Mouse (Mus musculus) brain, embryonic 14.5 days (tissue): ENCODE data around the gene 1700013F07Rik.

ENCODE experiments used
- CTCF ChIP-seq: fragments of 200-500 bp; IDR thresholded peaks from 2 replicates; pipeline ENCODE4 v1.5.1; 2012; ENCODE audit warnings: inconsistent platforms, mild to moderate bottlenecking, moderate library complexity, borderline replicate concordance; ENCODE audit not compliant: insufficient read depth, insufficient read length; ENCODE audit errors: extremely low read depth
- POLR2A ChIP-seq: fragments of 200-500 bp; IDR thresholded peaks from 2 replicates; pipeline ENCODE4 v1.6.1; 2012; ENCODE audit warnings: mild to moderate bottlenecking, inconsistent platforms, borderline replicate concordance; ENCODE audit not compliant: poor library complexity, insufficient read depth, insufficient read length, severe bottlenecking; ENCODE audit errors: extremely low read depth

DNA sequence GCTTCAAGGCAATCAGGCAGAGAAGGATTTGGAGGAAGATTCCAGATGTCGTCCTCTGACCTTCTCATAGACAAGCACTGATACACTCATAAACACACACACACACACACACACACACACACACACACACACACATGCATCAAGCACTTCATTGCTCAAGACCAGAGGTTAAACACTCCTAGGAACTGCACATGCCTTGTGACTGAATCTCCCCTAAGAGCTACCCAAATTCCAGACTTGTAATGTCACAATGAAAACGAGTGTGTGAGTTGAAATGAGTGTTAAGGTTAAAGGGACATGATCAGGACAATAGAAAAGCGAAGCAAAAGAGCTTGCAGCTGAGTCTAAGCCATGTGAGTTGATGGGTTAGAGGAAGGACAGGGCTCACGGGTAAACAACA, 15.7 kb upstream of the 1700013F07Rik start:
- TF ChIP-seq CTCF = no peak
- TF ChIP-seq POLR2A = no peak
